Mouse (Mus musculus): ENCODE data around the gene Wnt4. TPM values are rescaled to one million over a fixed set of nuclear protein-coding genes. Genes with fewer than 3 reads are reported as not detected.

Gene Wnt4
- total and polyA plus RNA-seq, 3 experiments = not detected

DNA sequence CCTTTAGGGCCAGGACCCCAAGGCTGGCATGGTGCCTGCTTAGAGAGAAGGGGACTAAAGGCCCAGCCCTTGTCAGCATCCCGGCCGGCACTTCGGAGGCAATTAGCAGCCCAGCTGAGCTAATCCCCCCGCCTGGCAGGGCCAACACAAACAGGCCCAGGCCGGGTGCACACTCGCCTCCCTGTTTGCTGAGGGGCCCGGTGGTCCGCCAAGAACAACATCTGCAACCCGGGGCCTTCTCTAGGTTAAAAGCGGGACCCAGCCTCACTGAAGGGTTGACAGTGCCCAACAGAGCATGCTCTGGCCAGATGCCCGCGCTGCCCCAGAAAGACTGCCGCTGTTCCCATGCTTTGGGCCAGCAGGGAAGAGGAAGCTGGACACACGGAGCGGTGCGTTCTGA is 24.3 kb downstream of the Wnt4 start:
- Histone ChIP-seq H3K79me2 (ENCODE audit: control insufficient read depth, insufficient read depth, low read length, poor library complexity) (no peaks in the 10 kb centered on the region), H3K9ac (ENCODE audit: control insufficient read depth, low read depth, low read length, poor library complexity, severe bottlenecking) (no peak overlapping the region), H3K27me3 (ENCODE audit: control insufficient read depth in 1 of 2, insufficient read depth in 2 of 2, low read length in 2 of 2) (no peaks in the 10 kb centered on the region), H3K4me3 (ENCODE audit: control insufficient read depth in 1 of 2, insufficient read depth in 1 of 2, low read depth in 2 of 2, low read length in 2 of 2) (no peak overlapping the region), H3K27ac (ENCODE audit: control insufficient read depth, low read depth, low read length) (no peak overlapping the region), H3K4me1 (ENCODE audit: control insufficient read depth in 1 of 2, insufficient read depth in 2 of 2, low read length in 2 of 2) (no peaks in the 10 kb centered on the region), H3K9me3 (replicated peaks; ENCODE audit: insufficient read depth, low read length) (no peaks in the 10 kb centered on the region), H3K36me3 (ENCODE audit: control insufficient read depth in 1 of 2, insufficient read depth in 2 of 2, low read length in 2 of 2) (no peaks in the 10 kb centered on the region)
- TF ChIP-seq ZMIZ1 (IDR thresholded peaks at IDR 0.05; ENCODE audit: low read depth, low read length) (no peak), MAFK (IDR thresholded peaks at IDR 0.05; ENCODE audit: borderline replicate concordance, low read depth, low read length) (no peak), BHLHE40 (IDR thresholded peaks at IDR 0.05; ENCODE audit: borderline replicate concordance, low read depth, low read length) (no peak), MYB (IDR thresholded peaks at IDR 0.05; ENCODE audit: low read depth, low read length) (no peak), MEF2A (IDR thresholded peaks at IDR 0.05; ENCODE audit: extremely low read depth, insufficient replicate concordance, low read depth, low read length, poor library complexity, severe bottlenecking) (no peak), POLR2AphosphoS5 (IDR thresholded peaks at IDR 0.05; ENCODE audit: borderline replicate concordance, low read depth, low read length) (no peak), USF1 (IDR thresholded peaks at IDR 0.05; ENCODE audit: low read depth, low read length) (no peak), ELF1 (IDR thresholded peaks at IDR 0.05; ENCODE audit: low read depth, low read length) (no peak), MAZ (IDR thresholded peaks at IDR 0.05; ENCODE audit: low read depth, low read length) (no peak), KAT2A (conservative IDR thresholded peaks at IDR 0.05; ENCODE audit: low read depth, low read length) (no peak), POLR2A (IDR thresholded peaks at IDR 0.05; ENCODE audit: control insufficient read depth in 1 of 2, insufficient read depth in 1 of 2, low read depth in 1 of 2, low read length in 2 of 2, poor library complexity in 1 of 2) (no peak), E2F4 (IDR thresholded peaks at IDR 0.05; ENCODE audit: borderline replicate concordance, low read depth, low read length) (no peak), RAD21 (IDR thresholded peaks at IDR 0.05; ENCODE audit: low read depth, low read length) (no peak), CTCF (IDR thresholded peaks at IDR 0.05 in 2 of 3, conservative IDR thresholded peaks at IDR 0.05 in 1 of 3; ENCODE audit: control insufficient read depth in 1 of 3, insufficient read depth in 1 of 3, low read depth in 2 of 3, low read length in 3 of 3, poor library complexity in 1 of 3, severe bottlenecking in 1 of 3) (no peak), RCOR1 (IDR thresholded peaks at IDR 0.05; ENCODE audit: low read depth, low read length) (no peak), EP300 (IDR thresholded peaks at IDR 0.05; ENCODE audit: low read depth in 1 of 2, low read length in 2 of 2) (no peak), ETS1 (IDR thresholded peaks at IDR 0.05; ENCODE audit: low read depth, low read length) (no peak), MAX (IDR thresholded peaks at IDR 0.05; ENCODE audit: low read length) (no peak)
- no peak for DNase-seq (ENCODE audit: low read depth, low spot score)

DNA sequence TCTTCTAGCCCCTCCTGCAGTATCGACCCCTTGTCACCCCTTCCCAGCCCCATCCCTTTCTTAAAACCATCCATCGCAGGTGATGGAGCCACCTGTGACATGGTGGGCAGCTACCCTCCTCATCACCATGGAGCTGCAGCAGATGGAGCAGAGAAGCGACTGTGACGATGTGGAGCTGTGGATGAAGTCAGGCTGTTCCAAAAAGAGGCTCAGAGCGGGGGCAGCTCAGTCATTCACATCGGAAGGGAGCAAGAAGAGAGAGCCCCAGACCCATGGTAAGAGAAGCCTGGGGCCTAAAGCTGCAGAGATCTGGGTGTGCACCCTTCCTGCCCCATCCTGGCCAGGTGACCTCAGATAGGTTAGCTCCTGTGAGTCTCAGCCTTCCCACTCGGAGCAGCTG is 26.8 kb downstream of the Wnt4 start:
- H3K9me3 ChIP-seq (replicated peaks; ENCODE audit: insufficient read depth, low read length) = no peaks in the 10 kb centered on the region
- H3K36me3 ChIP-seq (ENCODE audit: control insufficient read depth in 1 of 2, insufficient read depth in 2 of 2, low read length in 2 of 2) = no peaks in the 10 kb centered on the region
- no peak for DNase-seq (ENCODE audit: low read depth, low spot score)

More for the DNA sequence above, 26.8 kb downstream of the Wnt4 start:
- no peaks in the 10 kb centered on the region for H3K4me1 ChIP-seq (ENCODE audit: control insufficient read depth in 1 of 2, insufficient read depth in 2 of 2, low read length in 2 of 2)
- no peak overlapping the region for H3K4me3 ChIP-seq (ENCODE audit: control insufficient read depth in 1 of 2, insufficient read depth in 1 of 2, low read depth in 2 of 2, low read length in 2 of 2)
- no peaks in the 10 kb centered on the region for H3K79me2 ChIP-seq (ENCODE audit: control insufficient read depth, insufficient read depth, low read length, poor library complexity)
- H3K27me3 ChIP-seq (ENCODE audit: control insufficient read depth in 1 of 2, insufficient read depth in 2 of 2, low read length in 2 of 2) = no peaks in the 10 kb centered on the region
- TF ChIP-seq ELF1 (IDR thresholded peaks at IDR 0.05; ENCODE audit: low read depth, low read length) (no peak), GABPA (IDR thresholded peaks at IDR 0.05; ENCODE audit: low read depth, low read length) (no peak), NELFE (IDR thresholded peaks at IDR 0.05; ENCODE audit: low read depth, low read length) (no peak), JUND (IDR thresholded peaks at IDR 0.05; ENCODE audit: low read depth, low read length) (no peak), RAD21 (IDR thresholded peaks at IDR 0.05; ENCODE audit: low read depth, low read length) (no peak), ZC3H11A (IDR thresholded peaks at IDR 0.05; ENCODE audit: low read depth, low read length) (no peak), POLR2A (IDR thresholded peaks at IDR 0.05; ENCODE audit: control insufficient read depth in 1 of 2, insufficient read depth in 1 of 2, low read depth in 1 of 2, low read length in 2 of 2, poor library complexity in 1 of 2) (no peak), EP300 (IDR thresholded peaks at IDR 0.05; ENCODE audit: low read depth in 1 of 2, low read length in 2 of 2) (no peak), UBTF (IDR thresholded peaks at IDR 0.05; ENCODE audit: borderline replicate concordance, insufficient read depth, low read depth, low read length) (no peak), CTCF (IDR thresholded peaks at IDR 0.05 in 2 of 3, conservative IDR thresholded peaks at IDR 0.05 in 1 of 3; ENCODE audit: control insufficient read depth in 1 of 3, insufficient read depth in 1 of 3, low read depth in 2 of 3, low read length in 3 of 3, poor library complexity in 1 of 3, severe bottlenecking in 1 of 3) (no peak)
- H3K9ac ChIP-seq (ENCODE audit: control insufficient read depth, low read depth, low read length, poor library complexity, severe bottlenecking) = no peak overlapping the region
- H3K27ac ChIP-seq (ENCODE audit: control insufficient read depth, low read depth, low read length) = no peak overlapping the region

All from MEL (cell line).